Comparison of ENCODE assay signal across 9 mouse cellular contexts in genomic region chr12:86725706-86726105, GRCm38 (mm10). TPM values are rescaled to one million over a fixed set of nuclear protein-coding genes. Genes with fewer than 3 reads are reported as not detected.
A peak's percentile ranks its signal among the peaks of the same experiment; 100 is the strongest.
DNase-seq lines count a peak whose midpoint lies in the region; ATAC-seq and TF ChIP-seq lines count a peak whose summit lies in the region.
"Had no signal": no experiment of that assay in that cellular context is flagged by ENCODE, and none has a peak within 500 bp of the region (broad histone marks: within the 10 kb centered on the region; RNA-seq: fewer than 3 reads in every experiment).

No protein-coding gene starts in this region.

- no peaks in the 10 kb centered on the region for H3K9me3 ChIP-seq in ES-E14 (ENCODE audit: control insufficient read depth, insufficient read depth, low read depth, low read length)

- H3K9ac ChIP-seq in ES-E14 (ENCODE audit: insufficient read depth, low read depth, low read length, poor library complexity, severe bottlenecking), result peak overlapping the region; percentile 87

- ATAC-seq in monocyte, adult 5-6 weeks (replicated peaks; ENCODE audit: insufficient number of reproducible peaks, low FRiP score, low TSS enrichment, poor library complexity, severe bottlenecking), result peak; percentile 15; the same call in 1 of the 2 replicates

- peak; percentile 32 for DNase-seq in layer of hippocampus, adult 11-12 months (ENCODE audit: low spot score)
- DNase-seq in layer of hippocampus, adult 9-11 months, result no peak
- DNase-seq in ES-E14 (ENCODE audit: low read depth, low spot score), result no peak
- DNase-seq in c-Kit-positive CD71-positive TER-119-positive erythroid progenitor cells, embryonic 14.5 days (ENCODE audit: low spot score), result peak; percentile 16
- DNase-seq in induced T-regulatory cell, adult 2 months (ENCODE audit: low read depth), result peak; percentile 59
- DNase-seq in cerebellum, adult 9-10 months, result no peak
- no peak for DNase-seq in right cerebral cortex, postnatal 14 days

- H3K27ac ChIP-seq in ES-E14 (ENCODE audit: insufficient read depth, low read depth, low read length, poor library complexity, severe bottlenecking), result no peak overlapping the region

- peak overlapping the region; percentile 82 to 86 for H3K4me3 ChIP-seq in ES-E14 (ENCODE audit: insufficient read depth in 1 of 2, low read depth in 1 of 2, low read length in 2 of 2, poor library complexity in 1 of 2, severe bottlenecking in 1 of 2)

- peaks cover 0 to 2% of the 10 kb centered on the region in 2 experiments; a peak in 1 of 4 replicates for H3K4me1 ChIP-seq in ES-E14 (ENCODE audit: control insufficient read depth in 2 of 2, insufficient read depth in 2 of 2, low read length in 2 of 2, poor library complexity in 1 of 2)

- H3K36me3 ChIP-seq in ES-E14 (ENCODE audit: control insufficient read depth, insufficient read depth, low read length, poor library complexity, severe bottlenecking), result peaks cover 7% of the 10 kb centered on the region; the same call in 1 of the 2 replicates

- in situ Hi-C loops in ES-E14 (cut with MboI; ENCODE audit: low sequenced_read_pairs in 2 of 2, unreplicated experiment in 2 of 2), result no loop called here

TF ChIP-seq in ES-E14, 5 proteins besides CTCF, POLR2A, EP300 and RAD21:
- no peak for TF ChIP-seq HCFC1 (IDR thresholded peaks at IDR 0.05; ENCODE audit: borderline replicate concordance, insufficient read depth, low read length)
- TF ChIP-seq MAFK (IDR thresholded peaks at IDR 0.05; ENCODE audit: insufficient read depth, low read depth, low read length), result no peak
- TF ChIP-seq ZC3H11A (IDR thresholded peaks at IDR 0.05; ENCODE audit: borderline replicate concordance, low read depth, low read length), result no peak
- TF ChIP-seq ZNF384 (IDR thresholded peaks at IDR 0.05; ENCODE audit: low read depth, low read length), result no peak
- TF ChIP-seq CHD2 (IDR thresholded peaks at IDR 0.05; ENCODE audit: low read depth, low read length), result no peak
TF ChIP-seq in ES-E14: peak in this region for 0.

RNA-seq across cellular contexts. Expression of gene Angel1, which starts 0.6 kb away (rescaled TPM):
- total RNA-seq in ES-E14 (2012; rRNA removed), result 13.7 and 21.7 TPM in 2 replicates
- 1.4 to 2.0 TPM (median 1.6 TPM) in 3 replicates for total RNA-seq in monocyte, adult 5-6 weeks (2017)

RNA-seq across cellular contexts. Expression of gene Lrrc74a, which starts 8.5 kb away (rescaled TPM):
- total RNA-seq in ES-E14 (2012; rRNA removed), result not detected in 2 replicates
- not detected in 3 replicates for total RNA-seq in monocyte, adult 5-6 weeks (2017)
- total RNA-seq: left cerebral cortex, postnatal 10 days had no signal

RNA-seq across cellular contexts. Expression of gene Vash1, which starts 47.2 kb away (rescaled TPM):
- 4.0 and 4.8 TPM in 2 replicates for total RNA-seq in ES-E14 (2012; rRNA removed)
- not detected in 3 replicates for total RNA-seq in monocyte, adult 5-6 weeks (2017)

Comparison
In these comparisons a context has a peak if more than half of its experiments do, and no peak if none do; other contexts are left out.
1. DNase-seq: peak in layer of hippocampus, adult 11-12 months (single experiment), c-Kit-positive CD71-positive TER-119-positive erythroid progenitor cells, embryonic 14.5 days (single experiment) and induced T-regulatory cell, adult 2 months (single experiment); none in layer of hippocampus, adult 9-11 months (single experiment), ES-E14 (single experiment), cerebellum, adult 9-10 months (single experiment) and right cerebral cortex, postnatal 14 days (single experiment).